In genomic region chr10:8213906-8214421, GRCm38 (mm10) we compare ENCODE assay signal across 9 mouse cellular contexts.
DNase-seq lines count a peak whose midpoint lies in the region; ATAC-seq and TF ChIP-seq lines count a peak whose summit lies in the region.
"Had no signal": no experiment of that assay in that cellular context is flagged by ENCODE, and none has a peak within 500 bp of the region (broad histone marks: within the 10 kb centered on the region; RNA-seq: fewer than 3 reads in every experiment).

No protein-coding gene starts in this region.

- TF ChIP-seq POLR2A in limb, embryonic 14.5 days (IDR thresholded peaks at IDR 0.05; ENCODE audit: borderline replicate concordance, extremely low read depth, insufficient read depth, insufficient read length): no peak

- H3K27ac ChIP-seq in midbrain, embryonic 11.5 days (ENCODE audit: low read depth, low read length): no peak overlapping the region
- no peak overlapping the region for H3K27ac ChIP-seq in midbrain, embryonic 16.5 days (ENCODE audit: low read length)
- no peak overlapping the region for H3K27ac ChIP-seq in hindbrain, embryonic 14.5 days
- H3K27ac ChIP-seq in limb, embryonic 14.5 days (replicated peaks; ENCODE audit: low read depth, low read length): peak overlapping the region; percentile 65; the same call in 1 of the 2 replicates

- no peaks in the 10 kb centered on the region for H3K9me3 ChIP-seq in midbrain, embryonic 11.5 days (ENCODE audit: control insufficient read depth, low read length)
- no peaks in the 10 kb centered on the region for H3K9me3 ChIP-seq in midbrain, embryonic 16.5 days (replicated peaks; ENCODE audit: control insufficient read depth, low read length, poor library complexity, severe bottlenecking)
- H3K9me3 ChIP-seq in hindbrain, embryonic 14.5 days (ENCODE audit: control insufficient read depth, low read length): no peaks in the 10 kb centered on the region
- H3K9me3 ChIP-seq in limb, embryonic 14.5 days (ENCODE audit: control insufficient read depth, low read length): no peaks in the 10 kb centered on the region
- H3K9me3 ChIP-seq: G1E had no signal

- no peaks in the 10 kb centered on the region for H3K36me3 ChIP-seq in midbrain, embryonic 11.5 days (ENCODE audit: control insufficient read depth, insufficient read depth, low read length)
- H3K36me3 ChIP-seq in midbrain, embryonic 16.5 days (ENCODE audit: control insufficient read depth, insufficient read depth, low read length): no peaks in the 10 kb centered on the region
- H3K36me3 ChIP-seq in hindbrain, embryonic 14.5 days (replicated peaks; ENCODE audit: control insufficient read depth, insufficient read depth): no peaks in the 10 kb centered on the region
- no peaks in the 10 kb centered on the region for H3K36me3 ChIP-seq in limb, embryonic 14.5 days (ENCODE audit: control insufficient read depth, insufficient read depth, low read length)
- H3K36me3 ChIP-seq: G1E had no signal

- DNase-seq in midbrain, embryonic 11.5 days (ENCODE audit: low spot score, missing footprints): peak; percentile 69
- no peak for DNase-seq in hindbrain, embryonic 14.5 days (ENCODE audit: low spot score)
- DNase-seq in limb, embryonic 14.5 days (ENCODE audit: low spot score): no peak
- peak; percentile 87 to 91 for DNase-seq in natural killer cell, adult 2 months (ENCODE audit: low spot score in 2 of 2)
- peak; percentile 26 for DNase-seq in yolk sac, embryonic 10.5 days (ENCODE audit: low spot score)
- DNase-seq in left cerebral cortex, postnatal 36 days (ENCODE audit: low spot score in 2 of 2): no peak
- no peak for DNase-seq in frontal cortex, postnatal 25 days (ENCODE audit: low spot score in 2 of 2)

- intact Hi-C loops in left cerebral cortex, postnatal 36 days (cut with DNase I): no loop called here

- peaks cover 11% of the 10 kb centered on the region; the same call in 1 of the 2 replicates for H3K4me1 ChIP-seq in midbrain, embryonic 11.5 days (ENCODE audit: control insufficient read depth, insufficient read depth, low read length)
- no peaks in the 10 kb centered on the region for H3K4me1 ChIP-seq in midbrain, embryonic 16.5 days (ENCODE audit: control insufficient read depth, insufficient read depth, low read length)
- peaks cover 14% of the 10 kb centered on the region; the same call in 1 of the 2 replicates for H3K4me1 ChIP-seq in hindbrain, embryonic 14.5 days (replicated peaks; ENCODE audit: control insufficient read depth, insufficient read depth, low read length)
- peaks cover 23% of the 10 kb centered on the region for H3K4me1 ChIP-seq in limb, embryonic 14.5 days (ENCODE audit: control insufficient read depth, insufficient read depth, low read length)

- H3K4me2 ChIP-seq in midbrain, embryonic 11.5 days: no peak overlapping the region
- H3K4me2 ChIP-seq in midbrain, embryonic 16.5 days (ENCODE audit: low read length): no peak overlapping the region
- peak overlapping the region; percentile 36 for H3K4me2 ChIP-seq in hindbrain, embryonic 14.5 days (replicated peaks)
- peak overlapping the region; percentile 30; the same call in 1 of the 2 replicates for H3K4me2 ChIP-seq in limb, embryonic 14.5 days (replicated peaks; ENCODE audit: low read depth, low read length, severe bottlenecking)

- no peak overlapping the region for H3K4me3 ChIP-seq in midbrain, embryonic 11.5 days (ENCODE audit: low read depth, low read length)
- no peak overlapping the region for H3K4me3 ChIP-seq in midbrain, embryonic 16.5 days (ENCODE audit: low read depth, low read length)
- H3K4me3 ChIP-seq in hindbrain, embryonic 14.5 days (replicated peaks; ENCODE audit: low read length): no peak overlapping the region
- 0 out of 2 replicates have a peak overlapping the region, but pooled peaks have one; percentile 1 for H3K4me3 ChIP-seq in limb, embryonic 14.5 days (replicated peaks; ENCODE audit: low read length)

- WGBS in midbrain, embryonic 11.5 days: 73% methylated on average over 16 of the region's 16 CpGs
- 68% methylated on average over 16 of the region's 16 CpGs for WGBS in midbrain, embryonic 16.5 days
- WGBS in hindbrain, embryonic 14.5 days: 31% methylated on average over 16 of the region's 16 CpGs
- 13% methylated on average over 16 of the region's 16 CpGs for WGBS in limb, embryonic 14.5 days

- H3K9ac ChIP-seq in midbrain, embryonic 11.5 days (ENCODE audit: low read length): no peak overlapping the region; the same call in 1 of the 2 replicates
- no peak overlapping the region for H3K9ac ChIP-seq in midbrain, embryonic 16.5 days (ENCODE audit: low read depth, low read length)
- H3K9ac ChIP-seq in hindbrain, embryonic 14.5 days: no peak overlapping the region
- H3K9ac ChIP-seq in limb, embryonic 14.5 days (ENCODE audit: low read depth, low read length, severe bottlenecking): no peak overlapping the region

- no peaks in the 10 kb centered on the region for H3K27me3 ChIP-seq in midbrain, embryonic 11.5 days (ENCODE audit: control insufficient read depth, insufficient read depth, low read length)
- no peaks in the 10 kb centered on the region for H3K27me3 ChIP-seq in midbrain, embryonic 16.5 days (ENCODE audit: control insufficient read depth, insufficient read depth, low read depth, low read length)
- H3K27me3 ChIP-seq in hindbrain, embryonic 14.5 days (ENCODE audit: control insufficient read depth, insufficient read depth, low read length): no peaks in the 10 kb centered on the region
- no peaks in the 10 kb centered on the region for H3K27me3 ChIP-seq in limb, embryonic 14.5 days (ENCODE audit: control insufficient read depth, insufficient read depth, low read length)

- no peak for ATAC-seq in midbrain, embryonic 11.5 days (ENCODE audit: low FRiP score)
- ATAC-seq in midbrain, embryonic 16.5 days: no peak
- ATAC-seq in hindbrain, embryonic 14.5 days (ENCODE audit: low FRiP score): no peak; the same call in 1 of the 2 replicates
- no peak for ATAC-seq in limb, embryonic 14.5 days (ENCODE audit: low FRiP score, low read depth)

Comparison
In these comparisons a context has a peak if more than half of its experiments do, and no peak if none do; other contexts are left out.
1. DNase-seq: peak in midbrain, embryonic 11.5 days (single experiment), natural killer cell, adult 2 months (2 of 2) and yolk sac, embryonic 10.5 days (single experiment); none in hindbrain, embryonic 14.5 days (single experiment), limb, embryonic 14.5 days (single experiment), left cerebral cortex, postnatal 36 days (0 of 2) and frontal cortex, postnatal 25 days (0 of 2).
2. H3K4me2 ChIP-seq: peak in hindbrain, embryonic 14.5 days (single experiment) and limb, embryonic 14.5 days (single experiment); none in midbrain, embryonic 11.5 days (single experiment) and midbrain, embryonic 16.5 days (single experiment).